Mouse (Mus musculus) embryonic facial prominence, embryonic 10.5 days (tissue): ENCODE measurements at regions not wholly inside any gene's neighbourhood (a gene's known extent, or its start where the extent isn't known, plus 50 kb on each side); places are given as distances from the start of the nearest gene placed in this dataset.

Experiments
- DNase-seq: peaks from one replicate; pipeline ENCODE4 v3.0.0-alpha.2; 2017; ENCODE audit warnings: low spot score
- H3K27ac ChIP-seq: fragments of 300-500 bp; sonication (generic); replicated peaks from 2 replicates; pipeline ENCODE4 v1.5.1; 2016; ENCODE audit warnings: mild to moderate bottlenecking
- H3K27me3 ChIP-seq: fragments of 300-500 bp; sonication (generic); replicated peaks from 2 replicates; pipeline ENCODE4 v1.6.1; 2016; ENCODE audit warnings: low read depth, mild to moderate bottlenecking; ENCODE audit not compliant: poor library complexity, severe bottlenecking
- H3K36me3 ChIP-seq: fragments of 300-500 bp; sonication (generic); replicated peaks from 2 replicates; pipeline ENCODE4 v1.6.1; 2016; ENCODE audit warnings: mild to moderate bottlenecking, moderate library complexity
- H3K4me1 ChIP-seq: fragments of 300-500 bp; sonication (generic); 2 replicates; pipeline ENCODE4 v1.6.1; 2016
- H3K4me3 ChIP-seq: fragments of 300-500 bp; sonication (generic); 2 replicates; pipeline ENCODE4 v1.5.1; 2016; ENCODE audit warnings: mild to moderate bottlenecking, moderate library complexity
- H3K9me3 ChIP-seq: fragments of 300-500 bp; sonication (generic); 2 replicates; pipeline ENCODE4 v1.6.1; 2016; ENCODE audit warnings: mild to moderate bottlenecking
- WGBS: fragments of 180-500 bp; shearing (Covaris S2); methylation state at CpG from one replicate; pipeline ENCODE4 v1.1.7; 2016; 5-methylcytosine and 5-hydroxymethylcytosine counted together

- H3K27me3 ChIP-seq: peaks cover 12% of the 10 kb centered on the region; the same call in 1 of the 2 replicates
- H3K4me3 ChIP-seq: no peak overlapping the region
- DNase-seq: no peak
- H3K9me3 ChIP-seq: no peaks in the 10 kb centered on the region
- WGBS: 87% methylated on average over 4 of the region's 4 CpGs
- peaks cover 50% of the 10 kb centered on the region for H3K4me1 ChIP-seq
- peak overlapping the region; percentile 65; the same call in 1 of the 2 replicates for H3K27ac ChIP-seq
- no peaks in the 10 kb centered on the region for H3K36me3 ChIP-seq
These were observed 73.6 kb upstream of the Pmepa1 start for GRCm38 (mm10) chr2:173349910-173350309.

- H3K36me3 ChIP-seq: no peaks in the 10 kb centered on the region
- DNase-seq: no peak
These were observed 74.1 kb upstream of the Pmepa1 start for GRCm38 (mm10) chr2:173350405-173350804.

GRCm38 (mm10) chr2:173350831-173351230 is 74.5 kb upstream of the Pmepa1 start:
- H3K4me1 ChIP-seq: peaks cover 50% of the 10 kb centered on the region
- WGBS: 68% methylated on average over 3 of the region's 3 CpGs
- H3K9me3 ChIP-seq: no peaks in the 10 kb centered on the region
- DNase-seq: no peak
- H3K27me3 ChIP-seq: peaks cover 12% of the 10 kb centered on the region; the same call in 1 of the 2 replicates
- H3K4me3 ChIP-seq: no peak overlapping the region
- no peak overlapping the region; the same call in 1 of the 2 replicates for H3K27ac ChIP-seq
- no peaks in the 10 kb centered on the region for H3K36me3 ChIP-seq

More at GRCm38 (mm10) chr2:173350405-173350804, 74.1 kb upstream of the Pmepa1 start:
- WGBS: 95% methylated on average over 3 of the region's 3 CpGs
- Histone ChIP-seq H3K4me3 (no peak overlapping the region), H3K27ac (peak overlapping the region; percentile 65; the same call in 1 of the 2 replicates), H3K27me3 (peaks cover 12% of the 10 kb centered on the region; the same call in 1 of the 2 replicates), H3K4me1 (peaks cover 50% of the 10 kb centered on the region), H3K9me3 (no peaks in the 10 kb centered on the region)

- DNase-seq: peak; percentile 84
- Histone ChIP-seq H3K9me3 (no peaks in the 10 kb centered on the region), H3K4me1 (peaks cover 50% of the 10 kb centered on the region), H3K27ac (peak overlapping the region; percentile 85), H3K36me3 (no peaks in the 10 kb centered on the region), H3K27me3 (peaks cover 10% of the 10 kb centered on the region; the same call in 1 of the 2 replicates), H3K4me3 (no peak overlapping the region; the same call in 1 of the 2 replicates)
- 39% methylated on average over 18 of the region's 18 CpGs for WGBS
These were observed 75.8 kb upstream of the Pmepa1 start for GRCm38 (mm10) chr2:173351831-173352755.

- no peaks in the 10 kb centered on the region for H3K36me3 ChIP-seq
- H3K27me3 ChIP-seq: 0 out of 2 replicates have a peak, but pooled peaks cover 4% of the 10 kb centered on the region
- 24% methylated on average over 3 of the region's 3 CpGs for WGBS
- peak overlapping the region; percentile 85 for H3K27ac ChIP-seq
- no peak overlapping the region for H3K4me3 ChIP-seq
- no peaks in the 10 kb centered on the region for H3K9me3 ChIP-seq
- H3K4me1 ChIP-seq: peaks cover 50% of the 10 kb centered on the region
- peak; percentile 38 for DNase-seq
These were observed 76.4 kb upstream of the Pmepa1 start for GRCm38 (mm10) chr2:173352756-173353139.

GRCm38 (mm10) chr2:173353435-173354241 is 77.3 kb upstream of the Pmepa1 start:
- 81% methylated on average over 16 of the region's 16 CpGs for WGBS
- H3K36me3 ChIP-seq: no peaks in the 10 kb centered on the region
- no peak for DNase-seq
- H3K9me3 ChIP-seq: no peaks in the 10 kb centered on the region
- no peaks in the 10 kb centered on the region for H3K27me3 ChIP-seq
- no peak overlapping the region for H3K4me3 ChIP-seq
- H3K4me1 ChIP-seq: peaks cover 50% of the 10 kb centered on the region
- H3K27ac ChIP-seq: peak overlapping the region; percentile 85

GRCm38 (mm10) chr2:173356786-173357185 is 80.5 kb upstream of the Pmepa1 start:
- WGBS: 72% methylated on average over 5 of the region's 5 CpGs
- Histone ChIP-seq H3K27me3 (no peaks in the 10 kb centered on the region), H3K9me3 (no peaks in the 10 kb centered on the region), H3K36me3 (no peaks in the 10 kb centered on the region), H3K4me1 (peaks cover 27% of the 10 kb centered on the region), H3K27ac (no peak overlapping the region), H3K4me3 (no peak overlapping the region)
- no peak for DNase-seq

GRCm38 (mm10) chr2:173365441-173366166 is 89.3 kb upstream of the Pmepa1 start:
- no peak overlapping the region for H3K27ac ChIP-seq
- H3K9me3 ChIP-seq: no peaks in the 10 kb centered on the region
- H3K4me1 ChIP-seq: peaks cover 26% of the 10 kb centered on the region
- 18% methylated on average over 24 of the region's 24 CpGs for WGBS
- DNase-seq: no peak
- H3K36me3 ChIP-seq: no peaks in the 10 kb centered on the region
- peaks cover 45% of the 10 kb centered on the region for H3K27me3 ChIP-seq
- peak overlapping the region; percentile 21; the same call in 1 of the 2 replicates for H3K4me3 ChIP-seq

- no peak overlapping the region for H3K4me3 ChIP-seq
- H3K27ac ChIP-seq: no peak overlapping the region
- WGBS: 77% methylated on average over 11 of the region's 11 CpGs
- H3K4me1 ChIP-seq: peaks cover 26% of the 10 kb centered on the region
- H3K36me3 ChIP-seq: no peaks in the 10 kb centered on the region
- H3K9me3 ChIP-seq: 0 out of 2 replicates have a peak, but pooled peaks cover under 1% of the 10 kb centered on the region
- DNase-seq: no peak
- peaks cover 45% of the 10 kb centered on the region for H3K27me3 ChIP-seq
These were observed 90.4 kb upstream of the Pmepa1 start for GRCm38 (mm10) chr2:173366734-173367133.

GRCm38 (mm10) chr2:173368899-173369298 is 92.6 kb upstream of the Pmepa1 start:
- DNase-seq: no peak
- whole genome bisulfite sequencing: 35% methylated on average over 7 of the region's 7 CpGs
- 0 out of 2 replicates have a peak overlapping the region, but pooled peaks have one; percentile 27 for H3K27ac ChIP-seq
- peaks cover 45% of the 10 kb centered on the region for H3K27me3 ChIP-seq
- no peaks in the 10 kb centered on the region for H3K36me3 ChIP-seq
- H3K4me3 ChIP-seq: no peak overlapping the region
- H3K4me1 ChIP-seq: peaks cover 26% of the 10 kb centered on the region
- H3K9me3 ChIP-seq: peaks cover 8% of the 10 kb centered on the region; the same call in 1 of the 2 replicates

- Histone ChIP-seq H3K9me3 (peaks cover 6% of the 10 kb centered on the region; the same call in 1 of the 2 replicates), H3K4me1 (peaks cover 15% of the 10 kb centered on the region), H3K36me3 (no peaks in the 10 kb centered on the region), H3K27me3 (no peaks in the 10 kb centered on the region), H3K27ac (no peak overlapping the region), H3K4me3 (no peak overlapping the region)
- DNase-seq: no peak
- 88% methylated on average over 6 of the region's 6 CpGs for WGBS
These were observed 100.6 kb upstream of the Pmepa1 start for GRCm38 (mm10) chr2:173376926-173377325.
